Mouse (Mus musculus) cerebellum, postnatal 14 days (tissue): ENCODE measurements around the gene Vmn2r16.

Experiments used
- DNase-seq, 2 experiments: peaks; one replicate each; pipeline ENCODE4 v3.0.0; 2021; ENCODE audit warnings: mixed read lengths in 2 of 2

The Vmn2r16 gene

DNA sequence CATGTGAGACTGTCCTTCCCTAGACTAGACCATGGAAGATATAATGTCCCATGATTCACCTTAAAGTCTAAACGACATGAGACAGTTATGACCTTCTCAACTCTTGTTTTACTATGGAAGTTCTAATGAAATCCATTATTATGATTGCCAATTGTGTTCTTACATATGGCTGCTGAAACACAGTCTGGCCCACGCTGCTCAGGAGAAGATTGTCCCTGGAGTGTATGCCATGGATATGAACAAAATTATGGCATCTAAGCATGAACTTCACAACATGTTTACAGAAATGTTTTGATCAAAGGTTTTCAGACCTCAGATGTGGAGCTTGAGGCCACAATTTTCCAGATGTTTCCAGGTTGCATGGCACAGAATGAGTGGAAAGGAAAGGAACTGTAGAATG, at the start of gene Vmn2r16:
Gene Vmn2r16, plus strand, starts transcription at position 301 of the 400 bp plus-strand sequence.
- DNase-seq, result no peak

DNA sequence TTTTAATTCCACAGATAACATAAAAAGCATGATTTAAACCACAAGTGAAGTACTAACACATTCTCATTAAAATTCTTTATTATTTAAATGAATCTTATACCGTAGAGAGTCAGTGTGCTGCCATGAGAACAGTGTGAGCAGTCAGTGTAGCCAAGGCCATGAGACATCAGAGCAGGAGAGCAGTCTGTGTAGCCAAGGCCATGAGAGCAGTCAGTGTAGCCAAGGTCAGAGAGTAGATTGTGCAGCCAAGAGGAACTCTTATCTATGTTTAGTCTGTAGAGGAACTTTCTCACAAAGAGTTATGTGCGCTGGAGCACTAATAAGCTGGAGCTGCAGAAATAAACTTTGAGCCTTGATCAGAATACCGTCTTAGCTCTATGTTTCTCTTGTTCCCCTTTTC, 35.3 kb upstream of the Vmn2r16 start:
- DNase-seq, result no peak

DNA sequence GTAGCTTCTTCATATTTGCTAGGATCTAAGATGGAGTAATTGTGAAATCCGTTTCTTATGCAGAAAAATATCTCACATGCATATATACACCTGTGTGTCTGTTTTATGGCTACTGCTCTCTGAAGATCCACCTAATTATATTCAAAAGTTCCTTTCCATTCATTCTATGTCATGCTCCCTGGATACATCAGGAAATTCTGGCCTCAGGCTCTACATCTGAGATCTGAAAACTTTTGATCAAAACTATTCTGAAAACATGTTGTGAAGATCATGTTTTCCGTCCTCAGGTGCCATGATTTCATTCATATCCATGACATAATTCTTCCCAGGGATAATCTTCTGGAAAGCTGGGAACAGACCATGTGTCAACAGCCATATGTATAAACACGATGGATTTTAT, 32.4 kb upstream of the Vmn2r16 start, which contains the start of gene Vmn2r15:
Gene Vmn2r15, minus strand, starts transcription at position 101 of the 400 bp plus-strand sequence.
- no peak for DNase-seq

DNA sequence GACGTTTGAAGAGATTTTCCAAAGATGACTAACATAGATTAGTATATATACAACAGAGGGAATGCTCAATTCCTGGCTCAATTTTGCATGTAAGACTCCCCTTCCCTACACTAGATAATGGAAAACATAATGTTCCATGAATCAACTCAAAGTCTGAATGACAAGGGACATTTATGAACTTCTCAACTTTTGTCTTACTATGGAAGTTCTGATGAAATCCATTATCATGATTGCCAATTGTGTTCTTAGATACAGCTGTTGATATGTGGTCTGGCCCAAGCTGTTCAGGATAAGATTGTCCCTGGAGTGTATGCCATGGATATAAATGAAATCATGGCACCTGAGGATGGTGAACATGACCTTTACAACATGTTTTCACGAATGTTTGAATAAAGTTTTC, 89.4 kb downstream of the Vmn2r16 start, which contains the start of gene Vmn2r17:
Gene Vmn2r17, plus strand, starts transcription at position 301 of the 400 bp plus-strand sequence.
- no peak for DNase-seq
